ENCODE assay signal across 37 mouse cellular contexts in genomic region chr1:59204489-59204888, GRCm38 (mm10). TPM values are rescaled to one million over a fixed set of nuclear protein-coding genes. Genes with fewer than 3 reads are reported as not detected.
"Had no signal": no experiment of that assay in that cellular context is flagged by ENCODE, and none has a peak within 500 bp of the region (broad histone marks: within the 10 kb centered on the region; RNA-seq: fewer than 3 reads in every experiment).

No protein-coding gene starts in this region.

- H3K9ac ChIP-seq: heart, embryonic 12.5 days; heart, embryonic 13.5 days; heart, embryonic 15.5 days; hindbrain, embryonic 12.5 days; hindbrain, embryonic 13.5 days; hindbrain, embryonic 14.5 days; hindbrain, embryonic 15.5 days; intestine, embryonic 15.5 days; kidney, embryonic 15.5 days had no signal

- H3K36me3 ChIP-seq: intestine, embryonic 15.5 days had no signal

- H3K27me3 ChIP-seq: heart, embryonic 12.5 days; heart, embryonic 13.5 days; heart, embryonic 15.5 days; hindbrain, embryonic 12.5 days; hindbrain, embryonic 13.5 days; hindbrain, embryonic 15.5 days; intestine, embryonic 15.5 days; kidney, embryonic 15.5 days had no signal

- DNase-seq: heart, postnatal 10 days; heart, postnatal 14 days; heart, postnatal 36 days; heart, postnatal 4 days; kidney, adult 11 months; kidney, adult 18-20 months; kidney, adult 8-10 months; kidney, adult 9 months; kidney, postnatal 10 days; kidney, postnatal 14 days; kidney, postnatal 25 days; kidney, postnatal 36 days; kidney, postnatal 4 days; layer of hippocampus, adult 9-11 months; layer of hippocampus, postnatal 36 days had no signal

- H3K9me3 ChIP-seq: heart, embryonic 12.5 days; heart, embryonic 13.5 days; heart, embryonic 15.5 days; hindbrain, embryonic 10.5 days; hindbrain, embryonic 12.5 days; hindbrain, embryonic 13.5 days; hindbrain, embryonic 15.5 days; intestine, embryonic 15.5 days; kidney, embryonic 15.5 days had no signal

- H3K27ac ChIP-seq: heart, embryonic 13.5 days; heart, embryonic 15.5 days; hindbrain, embryonic 10.5 days; hindbrain, embryonic 12.5 days; hindbrain, embryonic 13.5 days; hindbrain, embryonic 14.5 days; hindbrain, embryonic 15.5 days; hindbrain, postnatal 0 days; intestine, embryonic 15.5 days; kidney, embryonic 15.5 days; kidney, postnatal 0 days; layer of hippocampus, adult 2 months; left cerebral cortex, adult 2 months had no signal

- H3K4me2 ChIP-seq: heart, embryonic 11.5 days; heart, embryonic 12.5 days; heart, embryonic 13.5 days; heart, embryonic 15.5 days; hindbrain, embryonic 12.5 days; hindbrain, embryonic 13.5 days; hindbrain, embryonic 14.5 days; hindbrain, embryonic 15.5 days; intestine, embryonic 15.5 days; kidney, embryonic 15.5 days had no signal

- H3K4me1 ChIP-seq: heart, embryonic 15.5 days; hindbrain, embryonic 10.5 days; hindbrain, embryonic 12.5 days; hindbrain, embryonic 13.5 days; hindbrain, embryonic 15.5 days; intestine, embryonic 15.5 days; kidney, embryonic 15.5 days had no signal

- H3K4me3 ChIP-seq: heart, embryonic 12.5 days; heart, embryonic 13.5 days; heart, embryonic 15.5 days; hindbrain, embryonic 10.5 days; hindbrain, embryonic 12.5 days; hindbrain, embryonic 13.5 days; hindbrain, embryonic 15.5 days; intestine, embryonic 15.5 days; kidney, embryonic 15.5 days; layer of hippocampus, adult 2 months; left cerebral cortex, adult 2 months had no signal

RNA-seq across cellular contexts. Expression of gene Mpp4, which starts 41.3 kb away (rescaled TPM):
- polyA plus RNA-seq: heart, postnatal 0 days had no signal

RNA-seq across cellular contexts. Expression of gene Cdk15, which starts 52.2 kb away (rescaled TPM):
- total RNA-seq: heart, postnatal 25 days; heart, postnatal 36 days; heart, postnatal 4 days; hematopoietic stem cell, adult 5-6 weeks; layer of hippocampus, adult 2 months had no signal
- polyA plus RNA-seq: heart, embryonic 13.5 days; heart, embryonic 14.5 days; heart, postnatal 0 days; inflammation-experienced regulatory T-cells, adult 6 months; intestine, postnatal 0 days; large intestine, adult 2 months had no signal
